ENCODE assay signal across 11 mouse cellular contexts in the genomic region with DNA sequence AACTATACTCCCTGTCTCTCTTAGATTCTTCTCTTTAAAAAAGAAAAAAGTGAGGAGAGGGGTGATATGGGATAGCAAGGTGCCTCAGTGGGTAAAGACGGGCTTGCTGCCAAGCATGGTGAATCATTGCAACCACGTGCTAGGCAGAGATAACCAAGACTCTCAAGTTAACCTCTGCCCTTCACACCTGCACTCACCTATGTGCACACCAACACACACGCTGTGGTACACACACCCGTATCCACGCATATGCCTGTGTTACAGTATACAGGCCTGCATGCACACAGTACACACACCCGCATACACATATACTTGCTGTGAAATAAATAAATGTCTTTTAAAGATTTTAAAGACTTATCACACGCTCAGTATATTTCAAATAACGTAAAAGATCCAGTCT.
"Had no signal": no experiment of that assay in that cellular context is flagged by ENCODE, and none has a peak within 500 bp of the region (broad histone marks: within the 10 kb centered on the region; RNA-seq: fewer than 3 reads in every experiment).

No protein-coding gene starts in this region.

- H3K36me3 ChIP-seq: kidney, embryonic 15.5 days; limb, embryonic 15.5 days; liver, embryonic 12.5 days; lung, embryonic 15.5 days; midbrain, embryonic 10.5 days; neural tube, embryonic 13.5 days had no signal

- H3K4me1 ChIP-seq: kidney, embryonic 15.5 days; limb, embryonic 15.5 days; liver, embryonic 12.5 days; lung, embryonic 15.5 days had no signal

- H3K27me3 ChIP-seq: limb, embryonic 15.5 days; liver, embryonic 12.5 days; lung, embryonic 15.5 days; neural tube, embryonic 13.5 days had no signal

- DNase-seq: kidney, adult 2 months; kidney, postnatal 14 days; lung, postnatal 14 days; right cerebral cortex, postnatal 4 days; spleen, adult 18-20 months had no signal

- H3K9me3 ChIP-seq: kidney, embryonic 15.5 days; limb, embryonic 15.5 days; liver, embryonic 12.5 days; lung, embryonic 15.5 days; midbrain, embryonic 10.5 days; neural tube, embryonic 13.5 days had no signal

- ATAC-seq: liver, embryonic 12.5 days had no signal

- H3K4me3 ChIP-seq: kidney, embryonic 15.5 days; limb, embryonic 15.5 days; liver, embryonic 12.5 days; lung, embryonic 15.5 days; midbrain, embryonic 10.5 days; neural tube, embryonic 13.5 days had no signal
